ENCODE assay signal across 10 mouse cellular contexts in genomic region chr17:65872051-65872450, GRCm38 (mm10). TPM values are rescaled to one million over a fixed set of nuclear protein-coding genes. Genes with fewer than 3 reads are reported as not detected.
DNase-seq lines count a peak whose midpoint lies in the region; ATAC-seq lines count a peak whose summit lies in the region.
"Had no signal": no experiment of that assay in that cellular context is flagged by ENCODE, and none has a peak within 500 bp of the region (broad histone marks: within the 10 kb centered on the region; RNA-seq: fewer than 3 reads in every experiment).

No protein-coding gene starts in this region.

- 0 out of 2 replicates have a peak overlapping the region, but pooled peaks have one; percentile 9 for H3K27ac ChIP-seq in kidney, embryonic 16.5 days (ENCODE audit: low read length)
- no peak overlapping the region for H3K27ac ChIP-seq in kidney, embryonic 15.5 days
- H3K27ac ChIP-seq: forebrain, embryonic 10.5 days had no signal

- peaks cover 8% of the 10 kb centered on the region for H3K4me1 ChIP-seq in kidney, embryonic 16.5 days (ENCODE audit: insufficient read depth, low read length)
- peaks cover 15% of the 10 kb centered on the region for H3K4me1 ChIP-seq in kidney, embryonic 15.5 days

- no peak overlapping the region for H3K9ac ChIP-seq in kidney, embryonic 16.5 days (replicated peaks; ENCODE audit: low read length)
- H3K9ac ChIP-seq in kidney, embryonic 15.5 days, result no peak overlapping the region

- peak; percentile 22 for DNase-seq in thymus, postnatal 14 days
- no peak for DNase-seq in thymus, postnatal 10 days (ENCODE audit: low spot score in 2 of 2)
- DNase-seq in induced T-regulatory cell, adult 2 months (ENCODE audit: low read depth), result peak; percentile 56
- DNase-seq in thymus, postnatal 4 days, result peak; percentile 40
- DNase-seq in cerebellum, adult 18-20 months, result no peak
- no peak for DNase-seq in retina, postnatal 1 day

- H3K9me3 ChIP-seq in kidney, embryonic 16.5 days (ENCODE audit: low read length), result no peaks in the 10 kb centered on the region
- H3K9me3 ChIP-seq in kidney, embryonic 15.5 days (replicated peaks), result no peaks in the 10 kb centered on the region
- H3K9me3 ChIP-seq: forebrain, embryonic 10.5 days; G1E had no signal

- WGBS in kidney, embryonic 16.5 days, result 39% methylated on average over 6 of the region's 6 CpGs
- 41% methylated on average over 6 of the region's 6 CpGs for WGBS in kidney, embryonic 15.5 days

- H3K27me3 ChIP-seq in kidney, embryonic 16.5 days (ENCODE audit: insufficient read depth, low read length), result no peaks in the 10 kb centered on the region
- no peaks in the 10 kb centered on the region for H3K27me3 ChIP-seq in kidney, embryonic 15.5 days

- no peaks in the 10 kb centered on the region for H3K36me3 ChIP-seq in kidney, embryonic 16.5 days (ENCODE audit: insufficient read depth, low read length)
- peaks cover 7% of the 10 kb centered on the region; the same call in 1 of the 2 replicates for H3K36me3 ChIP-seq in kidney, embryonic 15.5 days

- H3K4me2 ChIP-seq in kidney, embryonic 16.5 days (replicated peaks; ENCODE audit: low read depth, low read length), result no peak overlapping the region
- H3K4me2 ChIP-seq in kidney, embryonic 15.5 days, result no peak overlapping the region

- H3K4me3 ChIP-seq in kidney, embryonic 16.5 days (ENCODE audit: low read length), result no peak overlapping the region
- H3K4me3 ChIP-seq in kidney, embryonic 15.5 days (replicated peaks), result no peak overlapping the region
- H3K4me3 ChIP-seq: forebrain, embryonic 10.5 days had no signal

- ATAC-seq in kidney, embryonic 16.5 days (ENCODE audit: low FRiP score, low TSS enrichment), result no peak
- no peak for ATAC-seq in kidney, embryonic 15.5 days (replicated peaks; ENCODE audit: low FRiP score)

RNA-seq across cellular contexts. Expression of gene Ralbp1, which starts 13.5 kb away (rescaled TPM):
- polyA plus RNA-seq in kidney, embryonic 16.5 days (2015; fragmentation: Nextera tagmentation; extraction: Ambion mirVana), result 68.7 and 71.0 TPM in 2 replicates
- polyA plus RNA-seq in kidney, embryonic 15.5 days (2015; fragmentation: Nextera tagmentation; extraction: Ambion mirVana), result 66.0 and 70.2 TPM in 2 replicates

Comparison
In these comparisons a context has a peak if more than half of its experiments do, and no peak if none do; other contexts are left out.
1. DNase-seq: peak in thymus, postnatal 14 days (single experiment), induced T-regulatory cell, adult 2 months (single experiment) and thymus, postnatal 4 days (single experiment); none in thymus, postnatal 10 days (0 of 2), cerebellum, adult 18-20 months (0 of 2) and retina, postnatal 1 day (single experiment).